Mouse (Mus musculus) forebrain, embryonic 13.5 days (tissue): ENCODE data around the gene Rhox4a2. TPM values are rescaled to one million over a fixed set of nuclear protein-coding genes. Genes with fewer than 3 reads are reported as not detected.
"Not testable (repeated sequence)": the region's sequence is repeated elsewhere in the genome, so short reads cannot be mapped to it uniquely, and the experiment has no call there.

Experiments used
- ATAC-seq: fragments of 200-750 bp; cut with Nextera tagmentation; 2 replicates; pipeline ENCODE4 v1.8.0; 2017
- H3K27ac ChIP-seq: fragments of 300-500 bp; sonication (generic); 2 replicates; pipeline ENCODE4 v1.5.1; 2015; ENCODE audit warnings: inconsistent platforms, mild to moderate bottlenecking, moderate library complexity
- H3K27me3 ChIP-seq: fragments of 300-500 bp; sonication (generic); 2 replicates; pipeline ENCODE4 v1.6.1; 2015; ENCODE audit warnings: mild to moderate bottlenecking, inconsistent platforms
- H3K36me3 ChIP-seq: fragments of 300-500 bp; sonication (generic); 2 replicates; pipeline ENCODE4 v1.6.1; 2015; ENCODE audit warnings: mild to moderate bottlenecking, inconsistent platforms; ENCODE audit not compliant: poor library complexity, severe bottlenecking
- H3K4me1 ChIP-seq: fragments of 300-500 bp; sonication (generic); 2 replicates; pipeline ENCODE4 v1.6.1; 2015; ENCODE audit warnings: inconsistent platforms
- H3K4me2 ChIP-seq: fragments of 300-500 bp; sonication (generic); 2 replicates; pipeline ENCODE4 v1.6.1; 2015; ENCODE audit warnings: inconsistent platforms, mild to moderate bottlenecking, moderate library complexity
- H3K4me3 ChIP-seq: fragments of 300-500 bp; sonication (generic); 2 replicates; pipeline ENCODE4 v1.5.1; 2015; ENCODE audit warnings: mild to moderate bottlenecking, inconsistent platforms
- H3K9ac ChIP-seq: fragments of 300-500 bp; sonication (generic); 2 replicates; pipeline ENCODE4 v1.6.1; 2015; ENCODE audit warnings: mild to moderate bottlenecking, inconsistent platforms
- H3K9me3 ChIP-seq: fragments of 300-500 bp; sonication (generic); replicated peaks from 2 replicates; pipeline ENCODE4 v1.6.1; 2016; ENCODE audit warnings: inconsistent platforms
- WGBS: fragments of 180-500 bp; shearing (Covaris S2); methylation state at CpG from one replicate; pipeline ENCODE4 v1.1.7; 2015; 5-methylcytosine and 5-hydroxymethylcytosine counted together
- polyA plus RNA-seq: library from polyadenylated mRNA; unstranded; fragments of >200 nt; fragmentation: Nextera tagmentation; extraction: Ambion mirVana; gene quantifications from 2 replicates; pipeline ENCODE4 v1.2.1, GENCODE M21; 2015

The Rhox4a2 gene
- polyA plus RNA-seq, result not detected in 2 replicates

DNA sequence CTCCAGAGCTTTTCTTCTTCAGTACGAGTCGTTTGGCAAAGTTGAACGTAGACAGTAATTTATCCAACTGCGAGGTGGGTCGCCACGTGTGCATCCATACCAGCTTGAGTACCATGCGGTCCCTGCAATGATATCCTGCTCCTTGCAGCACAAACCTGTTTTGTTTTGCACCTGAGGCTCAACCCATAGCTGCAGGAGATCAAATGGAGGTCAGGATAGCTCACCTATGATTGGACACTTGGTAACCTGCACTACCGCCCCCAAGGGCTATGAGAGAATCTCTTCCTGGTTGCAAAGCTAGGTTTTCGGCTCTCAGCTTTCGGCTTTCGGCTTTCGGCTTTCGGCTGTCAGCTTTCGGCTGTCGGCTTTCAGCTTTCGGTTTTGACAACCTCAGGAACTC lies at the start of gene Rhox4a2:
Gene Rhox4a2 (plus strand): TSS at position 301 of the 400 bp plus-strand sequence.
- H3K9ac ChIP-seq, ATAC-seq, H3K36me3 ChIP-seq, H3K27ac ChIP-seq, H3K9me3 ChIP-seq, H3K4me3 ChIP-seq, H3K4me2 ChIP-seq, H3K27me3 ChIP-seq, H3K4me1 ChIP-seq: not testable (repeated sequence)
- 96% methylated on average over 9 of the region's 16 CpGs for WGBS

DNA sequence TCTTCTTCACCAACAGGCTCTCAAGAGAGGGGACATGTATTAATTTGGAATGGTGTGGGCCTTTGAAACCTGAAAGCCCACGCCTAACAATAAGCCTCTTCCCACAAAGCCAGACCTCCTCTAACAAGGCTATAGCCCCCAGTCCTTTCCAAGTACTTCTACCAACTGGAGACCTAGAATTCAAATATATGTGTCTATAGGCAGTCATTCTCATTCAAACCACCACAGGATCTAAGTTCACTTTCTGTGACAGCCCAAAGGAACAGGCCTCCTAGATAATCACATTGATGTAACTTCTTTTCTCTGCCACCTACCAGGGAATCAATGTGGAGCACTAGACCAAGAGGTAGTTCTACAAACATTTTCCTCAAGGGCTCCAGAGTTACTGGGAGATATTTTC lies 10.9 kb upstream of the Rhox4a2 start, which contains the start of gene Rhox3a2:
Gene Rhox3a2 (plus strand): TSS at position 301 of the 400 bp plus-strand sequence.
- H3K27me3 ChIP-seq, H3K4me3 ChIP-seq, H3K9ac ChIP-seq, ATAC-seq, H3K4me2 ChIP-seq, H3K9me3 ChIP-seq, H3K4me1 ChIP-seq, H3K27ac ChIP-seq, H3K36me3 ChIP-seq: not testable (repeated sequence)
- WGBS, result no CpG with 5 or more reads among the region's 1 CpGs

DNA sequence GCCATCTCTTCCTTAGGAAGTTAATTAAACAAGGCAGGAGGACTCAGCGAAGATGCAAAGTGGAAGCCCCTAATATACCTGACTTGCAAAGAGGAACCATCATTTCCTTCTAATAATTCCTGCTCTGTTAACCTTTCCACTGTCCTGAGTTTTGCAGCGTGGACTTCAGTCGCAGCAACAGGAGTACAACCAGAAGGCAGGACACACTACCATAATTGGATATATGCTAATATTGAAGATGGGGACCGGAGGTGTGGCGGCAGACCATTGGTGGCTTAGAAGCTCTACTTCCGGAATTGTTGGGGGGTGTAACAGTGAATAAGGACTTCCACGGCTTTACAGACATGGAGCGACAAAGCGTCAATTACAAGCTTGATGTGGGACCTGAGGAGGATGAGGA lies 21.1 kb downstream of the Rhox4a2 start, which contains the start of gene Rhox2b:
Gene Rhox2b (plus strand): TSS at position 301 of the 400 bp plus-strand sequence.
- H3K4me2 ChIP-seq, H3K27me3 ChIP-seq, H3K9me3 ChIP-seq, H3K4me3 ChIP-seq, H3K4me1 ChIP-seq, ATAC-seq, H3K36me3 ChIP-seq, H3K27ac ChIP-seq, H3K9ac ChIP-seq: not testable (repeated sequence)
- no CpG with 5 or more reads among the region's 9 CpGs for WGBS

DNA sequence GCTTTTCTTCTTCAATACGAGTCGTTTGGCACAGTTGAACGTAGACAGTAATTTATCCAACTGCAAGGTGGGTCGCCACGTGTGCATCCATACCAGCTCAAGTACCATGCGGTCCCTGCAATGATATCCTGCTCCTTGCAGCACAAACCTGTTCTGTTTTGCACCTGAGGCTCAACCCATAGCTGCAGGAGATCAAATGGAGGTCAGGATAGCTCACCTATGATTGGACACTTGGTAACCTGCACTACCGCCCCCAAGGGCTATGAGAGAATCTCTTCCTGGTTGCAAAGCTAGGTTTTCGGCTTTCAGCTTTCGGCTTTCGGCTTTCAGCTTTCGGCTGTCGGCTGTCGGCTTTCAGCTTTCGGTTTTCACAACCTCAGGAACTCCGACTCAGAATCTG lies 41.5 kb downstream of the Rhox4a2 start, which contains the start of gene Rhox4b:
Gene Rhox4b (plus strand): TSS at position 301 of the 400 bp plus-strand sequence.
- H3K36me3 ChIP-seq, H3K4me2 ChIP-seq, ATAC-seq, H3K9me3 ChIP-seq, H3K27me3 ChIP-seq, H3K27ac ChIP-seq, H3K9ac ChIP-seq, H3K4me3 ChIP-seq, H3K4me1 ChIP-seq: not testable (repeated sequence)
- 89% methylated on average over 15 of the region's 15 CpGs for WGBS

Other genes with a start within 250 kb of the Rhox4a2 start
- 0.13 and 0.27 TPM in 2 replicates for gene Akap14, start 222.0 kb upstream of the Rhox4a2 start, polyA plus RNA-seq
- gene Ndufa1, start 199.7 kb upstream of the Rhox4a2 start, polyA plus RNA-seq, result 499 and 510 TPM in 2 replicates
- gene Rnf113a1, start 199.6 kb upstream of the Rhox4a2 start, polyA plus RNA-seq, result 13.6 and 14.4 TPM in 2 replicates
- gene Gm9, start 179.8 kb upstream of the Rhox4a2 start, polyA plus RNA-seq, result not detected in 2 replicates
- gene Rhox1, start 168.6 kb upstream of the Rhox4a2 start, polyA plus RNA-seq, result not detected in 2 replicates
- not detected in 2 replicates for gene Rhox2a, start 145.9 kb upstream of the Rhox4a2 start, polyA plus RNA-seq
- gene Rhox3a, start 140.9 kb upstream of the Rhox4a2 start, polyA plus RNA-seq, result not detected in 2 replicates
- not detected in 2 replicates for gene Rhox4a, start 125.5 kb upstream of the Rhox4a2 start, polyA plus RNA-seq
- gene Rhox3a2, start 10.8 kb upstream of the Rhox4a2 start, polyA plus RNA-seq, result not detected in 2 replicates
- not detected in 2 replicates for gene Rhox2b, start 21.2 kb downstream of the Rhox4a2 start, polyA plus RNA-seq
- not detected in 2 replicates for gene Rhox4b, start 41.6 kb downstream of the Rhox4a2 start, polyA plus RNA-seq
- gene Rhox2c, start 62.8 kb downstream of the Rhox4a2 start, polyA plus RNA-seq, result not detected in 2 replicates
- gene Rhox3c, start 67.7 kb downstream of the Rhox4a2 start, polyA plus RNA-seq, result not detected in 2 replicates
- gene Rhox4c, start 89.5 kb downstream of the Rhox4a2 start, polyA plus RNA-seq, result not detected in 2 replicates
- not detected in 2 replicates for gene Rhox2d, start 102.6 kb downstream of the Rhox4a2 start, polyA plus RNA-seq
- gene Rhox4d, start 123.5 kb downstream of the Rhox4a2 start, polyA plus RNA-seq, result not detected in 2 replicates
- gene Rhox2e, start 139.6 kb downstream of the Rhox4a2 start, polyA plus RNA-seq, result not detected in 2 replicates
- not detected in 2 replicates for gene Rhox3e, start 151.2 kb downstream of the Rhox4a2 start, polyA plus RNA-seq
- gene Rhox4e, start 166.6 kb downstream of the Rhox4a2 start, polyA plus RNA-seq, result not detected in 2 replicates
- not detected in 2 replicates for gene Rhox2f, start 180.6 kb downstream of the Rhox4a2 start, polyA plus RNA-seq
- gene Rhox3f, start 190.1 kb downstream of the Rhox4a2 start, polyA plus RNA-seq, result not detected in 2 replicates
- not detected in 2 replicates for gene Rhox4f, start 216.9 kb downstream of the Rhox4a2 start, polyA plus RNA-seq
- not detected in 2 replicates for gene Rhox3g, start 237.8 kb downstream of the Rhox4a2 start, polyA plus RNA-seq